25 mouse cellular contexts compared by ENCODE assay signal in the genomic region with DNA sequence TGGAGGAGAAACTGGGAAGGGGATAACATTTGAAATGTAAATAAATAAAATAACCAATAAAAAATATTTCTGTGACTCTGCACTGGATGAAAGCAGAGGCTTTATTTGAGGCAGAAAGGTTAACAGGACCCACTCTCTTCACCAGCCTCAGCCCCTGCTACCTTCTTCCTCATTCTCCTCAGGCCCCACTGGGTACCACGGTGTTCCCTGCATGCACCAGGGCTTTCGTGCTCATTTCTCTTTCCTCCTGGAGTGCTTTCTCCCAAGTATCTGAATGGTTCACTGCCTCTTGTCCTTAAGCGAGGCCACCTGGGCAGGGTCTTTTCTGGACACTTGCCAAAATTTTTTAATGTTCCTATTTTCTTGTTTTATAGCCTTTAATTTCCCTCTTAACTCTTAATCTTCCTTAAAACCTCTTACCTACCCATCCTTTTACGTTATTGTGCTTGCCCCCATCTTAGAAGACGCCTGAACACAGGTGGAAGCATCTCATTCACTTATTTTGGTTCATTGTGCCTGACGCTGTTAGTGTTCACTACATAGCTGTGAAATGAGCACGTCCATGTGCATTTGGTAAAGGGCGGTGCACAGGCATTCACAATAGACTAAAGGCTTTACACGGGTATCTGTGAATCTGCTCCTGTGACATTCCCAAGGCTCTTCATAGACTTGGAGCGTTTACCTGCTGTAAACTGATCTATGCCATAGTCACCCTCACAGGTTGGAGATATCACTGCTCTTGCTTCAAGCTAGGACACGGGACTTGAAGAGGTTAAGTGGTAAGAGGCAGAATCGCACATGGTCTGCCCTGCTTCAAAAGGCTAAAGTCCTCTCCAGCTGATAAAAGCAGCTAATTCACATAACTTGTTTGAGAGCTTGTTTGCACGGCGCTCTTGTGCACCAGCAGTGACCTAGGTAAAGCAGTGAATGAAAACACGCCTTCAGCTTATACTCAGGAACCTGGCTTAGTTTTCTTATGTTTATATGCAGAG. TPM values are rescaled to one million over a fixed set of nuclear protein-coding genes. Genes with fewer than 3 reads are reported as not detected.
A peak's percentile ranks its signal among the peaks of the same experiment; 100 is the strongest.
DNase-seq lines count a peak whose midpoint lies in the region; ATAC-seq and TF ChIP-seq lines count a peak whose summit lies in the region.
"Had no signal": no experiment of that assay in that cellular context is flagged by ENCODE, and none has a peak within 500 bp of the region (broad histone marks: within the 10 kb centered on the region; RNA-seq: fewer than 3 reads in every experiment).

No protein-coding gene starts in this region.

- TF ChIP-seq EP300 in lung, postnatal 0 days (IDR thresholded peaks at IDR 0.05) = peak; percentile 79

- H3K4me1 ChIP-seq in lung, adult 2 months (ENCODE audit: control insufficient read depth, insufficient read depth, low read length) = no peaks in the 10 kb centered on the region; the same call in none of the 2 replicates
- peaks cover 16% of the 10 kb centered on the region for H3K4me1 ChIP-seq in intestine, embryonic 16.5 days (ENCODE audit: control insufficient read depth, insufficient read depth, low read length)
- H3K4me1 ChIP-seq in lung, postnatal 0 days (ENCODE audit: insufficient read depth, low read depth, low read length) = peaks cover 7% of the 10 kb centered on the region; the same call in 1 of the 2 replicates
- H3K4me1 ChIP-seq in stomach, embryonic 16.5 days (ENCODE audit: control insufficient read depth, insufficient read depth, low read length) = peaks cover 3% of the 10 kb centered on the region; the same call in 1 of the 2 replicates
- H3K4me1 ChIP-seq in forebrain, embryonic 10.5 days = peaks cover 30% of the 10 kb centered on the region
- peaks cover 19% of the 10 kb centered on the region; the same call in 1 of the 2 replicates for H3K4me1 ChIP-seq in heart, embryonic 10.5 days
- H3K4me1 ChIP-seq: liver, embryonic 13.5 days had no signal

- 71% methylated on average over 15 of the region's 15 CpGs for WGBS in lung, adult 2 months
- WGBS in intestine, embryonic 16.5 days = 64% methylated on average over 15 of the region's 15 CpGs
- 57% methylated on average over 15 of the region's 15 CpGs for WGBS in lung, postnatal 0 days
- 56% methylated on average over 15 of the region's 15 CpGs for WGBS in stomach, embryonic 16.5 days
- 85% methylated on average over 15 of the region's 15 CpGs for WGBS in forebrain, embryonic 10.5 days
- WGBS in heart, embryonic 10.5 days = 68% methylated on average over 15 of the region's 15 CpGs

- no peak for TF ChIP-seq POLR2A in lung, adult 2 months (IDR thresholded peaks at IDR 0.05; ENCODE audit: borderline replicate concordance, extremely low read depth, low read depth, low read length)

- no peaks in the 10 kb centered on the region for H3K27me3 ChIP-seq in intestine, embryonic 16.5 days (replicated peaks; ENCODE audit: control insufficient read depth, insufficient read depth, low read length)
- no peaks in the 10 kb centered on the region for H3K27me3 ChIP-seq in lung, postnatal 0 days (replicated peaks; ENCODE audit: insufficient read depth, low read length)
- no peaks in the 10 kb centered on the region for H3K27me3 ChIP-seq in stomach, embryonic 16.5 days (ENCODE audit: control insufficient read depth, insufficient read depth, low read length)
- peaks cover 34% of the 10 kb centered on the region for H3K27me3 ChIP-seq in forebrain, embryonic 10.5 days (ENCODE audit: poor library complexity, severe bottlenecking)
- no peaks in the 10 kb centered on the region for H3K27me3 ChIP-seq in heart, embryonic 10.5 days (ENCODE audit: insufficient read depth, poor library complexity, severe bottlenecking)
- H3K27me3 ChIP-seq: embryonic facial prominence, embryonic 15.5 days; heart, embryonic 15.5 days; hindbrain, embryonic 13.5 days; limb, embryonic 13.5 days; liver, embryonic 13.5 days; Patski had no signal

- H3K9ac ChIP-seq in intestine, embryonic 16.5 days (ENCODE audit: low read depth, low read length) = no peak overlapping the region
- no peak overlapping the region for H3K9ac ChIP-seq in lung, postnatal 0 days (replicated peaks; ENCODE audit: low read depth)
- H3K9ac ChIP-seq in stomach, embryonic 16.5 days (ENCODE audit: low read length) = no peak overlapping the region
- H3K9ac ChIP-seq: embryonic facial prominence, embryonic 15.5 days; forebrain, postnatal 0 days; heart, embryonic 15.5 days; hindbrain, embryonic 13.5 days; limb, embryonic 13.5 days; liver, embryonic 13.5 days had no signal

- H3K4me2 ChIP-seq in intestine, embryonic 16.5 days (ENCODE audit: low read depth, low read length) = no peak overlapping the region
- no peak overlapping the region for H3K4me2 ChIP-seq in lung, postnatal 0 days (replicated peaks; ENCODE audit: low read depth, low read length)
- H3K4me2 ChIP-seq in stomach, embryonic 16.5 days (ENCODE audit: low read depth, low read length) = no peak overlapping the region
- H3K4me2 ChIP-seq: embryonic facial prominence, embryonic 15.5 days; heart, embryonic 15.5 days; hindbrain, embryonic 13.5 days; limb, embryonic 13.5 days; liver, embryonic 13.5 days had no signal

- peak overlapping the region; percentile 17 for H3K27ac ChIP-seq in intestine, embryonic 16.5 days (ENCODE audit: low read length)
- no peak overlapping the region for H3K27ac ChIP-seq in lung, postnatal 0 days (ENCODE audit: low read length)
- no peak overlapping the region for H3K27ac ChIP-seq in stomach, embryonic 16.5 days (ENCODE audit: low read length)
- no peak overlapping the region for H3K27ac ChIP-seq in forebrain, embryonic 10.5 days
- no peak overlapping the region for H3K27ac ChIP-seq in heart, embryonic 10.5 days
- H3K27ac ChIP-seq: embryonic facial prominence, embryonic 15.5 days; heart, adult 2 months; heart, embryonic 15.5 days; hindbrain, embryonic 13.5 days; limb, embryonic 13.5 days; liver, embryonic 13.5 days; macrophage had no signal

- ATAC-seq in intestine, embryonic 16.5 days = peak; percentile 96
- peak; percentile 93 for ATAC-seq in lung, postnatal 0 days
- peak; percentile 64; the same call in 1 of the 2 replicates for ATAC-seq in stomach, embryonic 16.5 days (ENCODE audit: insufficient read depth, low FRiP score)
- ATAC-seq: forebrain, postnatal 0 days; midbrain, embryonic 16.5 days; Patski had no signal

- no peak overlapping the region for H3K4me3 ChIP-seq in lung, adult 2 months (replicated peaks; ENCODE audit: extremely low read depth, low read depth, low read length)
- H3K4me3 ChIP-seq in intestine, embryonic 16.5 days (ENCODE audit: low read length) = no peak overlapping the region
- H3K4me3 ChIP-seq in lung, postnatal 0 days (ENCODE audit: low read depth, low read length) = no peak overlapping the region
- no peak overlapping the region for H3K4me3 ChIP-seq in stomach, embryonic 16.5 days (replicated peaks; ENCODE audit: low read length)
- H3K4me3 ChIP-seq in forebrain, embryonic 10.5 days = no peak overlapping the region
- H3K4me3 ChIP-seq in heart, embryonic 10.5 days = no peak overlapping the region
- H3K4me3 ChIP-seq: embryonic facial prominence, embryonic 15.5 days; heart, adult 2 months; heart, embryonic 15.5 days; hindbrain, embryonic 13.5 days; limb, embryonic 13.5 days; liver, embryonic 13.5 days had no signal

- no peaks in the 10 kb centered on the region for H3K9me3 ChIP-seq in intestine, embryonic 16.5 days (ENCODE audit: control insufficient read depth, low read length)
- no peaks in the 10 kb centered on the region for H3K9me3 ChIP-seq in lung, postnatal 0 days (ENCODE audit: low read length)
- H3K9me3 ChIP-seq in stomach, embryonic 16.5 days (replicated peaks; ENCODE audit: control insufficient read depth, low read length) = no peaks in the 10 kb centered on the region
- no peaks in the 10 kb centered on the region for H3K9me3 ChIP-seq in forebrain, embryonic 10.5 days
- no peaks in the 10 kb centered on the region for H3K9me3 ChIP-seq in heart, embryonic 10.5 days
- H3K9me3 ChIP-seq: embryonic facial prominence, embryonic 15.5 days; heart, embryonic 15.5 days; hindbrain, embryonic 13.5 days; limb, embryonic 13.5 days; liver, embryonic 13.5 days had no signal

- no peaks in the 10 kb centered on the region for H3K36me3 ChIP-seq in intestine, embryonic 16.5 days (ENCODE audit: control insufficient read depth, insufficient read depth, low read length)
- no peaks in the 10 kb centered on the region for H3K36me3 ChIP-seq in lung, postnatal 0 days (ENCODE audit: insufficient read depth, low read length)
- H3K36me3 ChIP-seq in stomach, embryonic 16.5 days (ENCODE audit: control insufficient read depth, insufficient read depth, low read length) = no peaks in the 10 kb centered on the region
- H3K36me3 ChIP-seq in forebrain, embryonic 10.5 days (replicated peaks) = no peaks in the 10 kb centered on the region
- H3K36me3 ChIP-seq in heart, embryonic 10.5 days = no peaks in the 10 kb centered on the region
- H3K36me3 ChIP-seq: embryonic facial prominence, embryonic 15.5 days; heart, embryonic 15.5 days; hindbrain, embryonic 13.5 days; limb, embryonic 13.5 days; liver, embryonic 13.5 days had no signal

- TF ChIP-seq CTCF in lung, adult 2 months (IDR thresholded peaks at IDR 0.05; ENCODE audit: insufficient read depth, low read length) = no peak
- no peak for TF ChIP-seq CTCF in lung, postnatal 0 days (IDR thresholded peaks at IDR 0.05)

- peak; percentile 35 to 65 for DNase-seq in lung, adult 18-20 months
- DNase-seq in lung, adult 2 months = no peak
- peak; percentile 81 for DNase-seq in lung, postnatal 0 days (ENCODE audit: low spot score)
- DNase-seq in forebrain, embryonic 10.5 days (ENCODE audit: extremely low spot score, low spot score) = no peak
- no peak for DNase-seq in urinary bladder, postnatal 14 days (ENCODE audit: low spot score)
- DNase-seq in heart, embryonic 10.5 days (ENCODE audit: low spot score) = no peak
- DNase-seq: cerebellum, adult 11 months; cerebellum, adult 9-11 months; forebrain, postnatal 0 days; gastrocnemius, postnatal 25 days; heart, adult 2 months; heart, postnatal 36 days; liver, embryonic 13.5 days; right cerebral cortex, adult 18-20 months; thymus, postnatal 25 days had no signal

RNA-seq across cellular contexts. Expression of gene Cpvl, which starts 41.0 kb away (rescaled TPM):
- not detected in 2 replicates for polyA plus RNA-seq in lung, adult 2 months (2012; rRNA removed)
- 0.09 and 0.34 TPM in 2 replicates for polyA plus RNA-seq in intestine, embryonic 16.5 days (2015; fragmentation: Nextera tagmentation; extraction: Ambion mirVana)
- 0.18 TPM in 2 replicates for polyA plus RNA-seq in lung, postnatal 0 days (2015; fragmentation: Nextera tagmentation; extraction: Ambion mirVana)
- polyA plus RNA-seq in stomach, embryonic 16.5 days (2015; fragmentation: Nextera tagmentation; extraction: Ambion mirVana) = 0.09 TPM in 1 of 2 replicates, not detected in the other
- not detected in 2 replicates for polyA plus RNA-seq in forebrain, embryonic 10.5 days (2016; fragmentation: Nextera tagmentation; extraction: Ambion mirVana)
- polyA plus RNA-seq in heart, embryonic 10.5 days (2016; fragmentation: Nextera tagmentation; extraction: Ambion mirVana) = not detected in 2 replicates
- polyA plus RNA-seq: embryonic facial prominence, embryonic 15.5 days; heart, adult 2 months; heart, embryonic 15.5 days; hindbrain, embryonic 13.5 days; liver, embryonic 13.5 days; macrophage; midbrain, embryonic 16.5 days; neural tube, embryonic 14.5 days had no signal

Comparison
In these comparisons a context has a peak if more than half of its experiments do, and no peak if none do; other contexts are left out.
1. DNase-seq: peak in lung, adult 18-20 months (2 of 2) and lung, postnatal 0 days (single experiment); none in lung, adult 2 months (single experiment), forebrain, embryonic 10.5 days (single experiment), urinary bladder, postnatal 14 days (single experiment) and heart, embryonic 10.5 days (single experiment).
2. Peak in every context shown above with its lines, with median percentiles within 50 percentile points of each other: ATAC-seq.